Mouse (Mus musculus) forebrain, embryonic 15.5 days (tissue): ENCODE data around the gene Jtb. TPM values are rescaled to one million over a fixed set of nuclear protein-coding genes. Genes with fewer than 3 reads are reported as not detected.
A peak's percentile ranks its signal among the peaks of the same experiment; 100 is the strongest.
"Not testable (repeated sequence)": the region's sequence is repeated elsewhere in the genome, so short reads cannot be mapped to it uniquely, and the experiment has no call there.

Experiments used
- ATAC-seq: fragments of 200-750 bp; cut with Nextera tagmentation; replicated peaks from 2 replicates; pipeline ENCODE4 v1.8.0; 2017; ENCODE audit warnings: mild to moderate bottlenecking, moderate TSS enrichment, moderate library complexity
- H3K27ac ChIP-seq: fragments of 300-500 bp; sonication (generic); replicated peaks from 2 replicates; pipeline ENCODE4 v1.5.1; 2015; ENCODE audit warnings: mild to moderate bottlenecking, inconsistent platforms
- H3K27me3 ChIP-seq: fragments of 300-500 bp; sonication (generic); 2 replicates; pipeline ENCODE4 v1.6.1; 2015; ENCODE audit warnings: inconsistent platforms
- H3K36me3 ChIP-seq: fragments of 300-500 bp; sonication (generic); 2 replicates; pipeline ENCODE4 v1.6.1; 2015; ENCODE audit warnings: mild to moderate bottlenecking, inconsistent platforms
- H3K4me1 ChIP-seq: fragments of 300-500 bp; sonication (generic); 2 replicates; pipeline ENCODE4 v1.6.1; 2015; ENCODE audit warnings: inconsistent platforms
- H3K4me2 ChIP-seq: fragments of 300-500 bp; sonication (generic); replicated peaks from 2 replicates; pipeline ENCODE4 v1.6.1; 2015; ENCODE audit warnings: mild to moderate bottlenecking, inconsistent platforms
- H3K4me3 ChIP-seq: fragments of 300-500 bp; sonication (generic); 2 replicates; pipeline ENCODE4 v1.5.1; 2015; ENCODE audit warnings: mild to moderate bottlenecking, inconsistent platforms
- H3K9ac ChIP-seq: fragments of 300-500 bp; sonication (generic); replicated peaks from 2 replicates; pipeline ENCODE4 v1.6.1; 2015; ENCODE audit warnings: mild to moderate bottlenecking, inconsistent platforms
- H3K9me3 ChIP-seq: fragments of 300-500 bp; sonication (generic); 2 replicates; pipeline ENCODE4 v1.6.1; 2016; ENCODE audit warnings: inconsistent platforms
- WGBS: fragments of 180-500 bp; shearing (Covaris S2); methylation state at CpG from one replicate; pipeline ENCODE4 v1.1.7; 2015; ENCODE audit warnings: mixed read lengths; 5-methylcytosine and 5-hydroxymethylcytosine counted together
- polyA plus RNA-seq: library from polyadenylated mRNA; unstranded; fragments of >200 nt; fragmentation: Nextera tagmentation; extraction: Ambion mirVana; gene quantifications from 2 replicates; pipeline ENCODE4 v1.2.1, GENCODE M21; 2015

Jtb gene
- polyA plus RNA-seq, 1 experiment from 2014 or later = 110 TPM

DNA sequence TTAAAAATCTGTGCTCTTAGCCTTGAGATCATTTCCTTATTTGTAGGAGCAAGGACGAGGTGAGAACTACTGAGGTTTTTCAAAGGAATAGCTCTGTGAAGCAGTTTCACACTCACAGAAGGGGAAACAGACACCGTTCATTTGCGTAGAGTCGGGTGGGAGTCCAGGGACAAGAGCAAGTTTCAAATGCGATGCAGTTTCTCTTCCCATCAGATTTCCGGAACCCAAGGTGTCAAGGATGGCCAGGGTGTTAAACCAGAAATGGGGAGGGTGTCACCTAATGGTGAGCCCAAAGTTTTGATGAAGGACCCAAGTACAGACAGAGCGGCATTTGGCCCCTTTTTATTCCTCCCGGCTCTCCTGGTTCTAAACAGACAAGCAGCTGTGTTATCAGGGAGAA is 322 bp upstream of the Jtb start:
- Histone ChIP-seq H3K9me3 (no peaks in the 10 kb centered on the region), H3K4me1 (peaks cover 13% of the 10 kb centered on the region), H3K9ac (peak overlapping the region; percentile 70), H3K27me3 (no peaks in the 10 kb centered on the region), H3K36me3 (peaks cover 24% of the 10 kb centered on the region), H3K4me2 (peak overlapping the region; percentile 62), H3K4me3 (peak overlapping the region; percentile 72), H3K27ac (peak overlapping the region; percentile 88)
- ATAC-seq = peak; percentile 23; the same call in 1 of the 2 replicates
- 18% methylated on average over 8 of the region's 8 CpGs for WGBS

DNA sequence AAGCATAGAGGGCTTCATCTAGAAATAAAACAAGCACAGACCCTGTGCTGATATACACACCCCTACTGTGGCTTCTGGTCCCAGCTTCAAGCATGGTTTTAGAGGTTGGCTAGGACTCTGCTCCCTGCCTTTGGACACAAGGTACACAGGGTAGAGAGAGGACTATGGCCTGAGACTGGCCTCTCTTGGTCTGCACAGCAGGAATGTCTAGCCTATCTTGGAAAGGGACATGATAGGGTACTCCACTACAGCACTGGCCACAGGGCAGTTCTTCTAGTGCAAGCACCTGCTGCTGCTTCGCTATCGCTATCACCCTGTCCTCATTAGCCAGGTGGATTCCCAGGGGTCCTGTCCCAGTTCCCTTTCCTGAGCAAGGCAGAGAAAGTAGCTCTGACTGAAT is 9.9 kb downstream of the Jtb start:
- H3K4me2 ChIP-seq = no peak overlapping the region
- no peak for ATAC-seq
- 93% methylated on average over 2 of the region's 2 CpGs for WGBS
- H3K9me3 ChIP-seq = no peaks in the 10 kb centered on the region
- H3K4me3 ChIP-seq = no peak overlapping the region
- peaks cover 13% of the 10 kb centered on the region for H3K4me1 ChIP-seq
- H3K27ac ChIP-seq = no peak overlapping the region
- H3K27me3 ChIP-seq = no peaks in the 10 kb centered on the region
- peaks cover 3% of the 10 kb centered on the region; the same call in 1 of the 2 replicates for H3K36me3 ChIP-seq
- no peak overlapping the region for H3K9ac ChIP-seq

DNA sequence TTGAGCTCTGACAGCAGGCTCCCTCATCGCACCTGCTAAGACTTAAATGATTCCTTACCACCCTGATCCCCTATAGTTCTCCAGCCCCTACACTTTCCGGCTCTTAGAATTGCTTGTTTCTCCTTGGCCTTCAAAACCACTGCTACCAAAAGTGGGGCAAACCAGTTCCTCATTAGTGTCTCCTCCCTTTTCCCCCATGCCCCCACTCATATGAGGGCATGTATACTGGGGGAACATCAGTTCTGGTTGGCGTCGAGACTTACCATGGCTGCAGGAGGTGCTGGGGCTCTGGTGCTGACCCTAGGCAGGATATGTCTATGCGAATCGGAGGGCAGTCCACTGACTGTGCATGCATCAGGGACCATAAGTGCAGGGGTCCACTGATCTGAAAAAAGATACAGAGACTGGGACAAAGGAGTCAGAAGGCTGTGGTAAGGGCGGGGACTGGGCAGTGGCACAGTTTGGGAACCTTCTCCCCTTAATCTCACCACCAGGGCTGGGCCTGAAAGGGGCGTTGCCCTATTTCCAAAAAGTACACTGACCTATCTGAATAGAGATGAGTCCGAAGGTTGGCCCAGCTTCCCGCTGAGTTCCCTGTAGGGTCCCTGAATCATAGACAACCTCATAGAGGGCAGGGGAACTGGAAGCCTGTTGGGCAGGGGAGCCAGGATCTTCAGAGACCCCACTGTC is 10.4 kb downstream of the Jtb start:
- no peaks in the 10 kb centered on the region for H3K36me3 ChIP-seq
- H3K4me1 ChIP-seq = peaks cover 13% of the 10 kb centered on the region
- 87% methylated on average over 10 of the region's 10 CpGs for WGBS
- no peaks in the 10 kb centered on the region for H3K9me3 ChIP-seq
- no peak for ATAC-seq
- no peak overlapping the region for H3K27ac ChIP-seq
- H3K4me3 ChIP-seq = no peak overlapping the region
- no peak overlapping the region for H3K4me2 ChIP-seq
- H3K27me3 ChIP-seq = no peaks in the 10 kb centered on the region
- H3K9ac ChIP-seq = no peak overlapping the region

DNA sequence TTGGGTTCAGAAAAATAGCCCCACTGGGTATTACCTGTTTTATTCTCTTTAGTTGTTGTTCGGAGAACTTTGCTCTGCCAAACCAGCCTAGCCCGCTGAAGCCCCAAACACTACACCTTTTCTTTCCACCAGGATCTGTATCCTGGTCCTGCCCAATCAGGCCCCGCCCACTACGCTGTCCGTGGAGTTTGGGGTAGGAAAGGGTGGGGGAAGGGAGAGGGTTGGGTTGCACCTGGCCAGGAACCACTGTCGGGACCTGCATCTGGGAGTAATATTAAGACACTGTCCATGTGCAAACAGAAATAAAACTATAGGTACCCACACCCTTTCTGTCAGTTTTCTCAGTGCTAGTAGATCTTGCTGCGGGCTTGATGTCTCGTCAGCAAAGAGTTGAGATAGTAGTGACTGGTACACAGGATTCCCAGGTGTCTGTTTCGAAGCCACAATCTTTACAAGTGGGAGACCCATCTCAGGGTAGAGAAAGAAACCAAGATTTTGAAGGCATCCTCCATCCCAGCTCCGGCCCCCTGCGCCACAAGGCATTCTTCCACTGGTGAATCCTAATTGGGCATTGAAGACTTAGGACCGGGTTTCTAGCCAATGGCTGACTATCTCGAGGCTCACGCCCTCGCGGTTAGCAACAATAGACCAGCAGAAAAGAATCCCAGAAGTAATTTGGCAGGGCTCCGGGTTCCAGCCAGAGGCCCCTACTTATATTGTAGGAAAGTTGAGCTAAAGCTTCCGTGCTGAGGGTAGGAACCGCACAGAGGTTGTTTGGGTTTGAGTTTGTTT is 11.8 kb downstream of the Jtb start, which contains the start of gene Creb3l4:
Gene Creb3l4, minus strand, starts transcription at position 529 of the 792 bp plus-strand sequence.
- peak within 1 kb of the TSS; percentile 55 for H3K27ac ChIP-seq

DNA sequence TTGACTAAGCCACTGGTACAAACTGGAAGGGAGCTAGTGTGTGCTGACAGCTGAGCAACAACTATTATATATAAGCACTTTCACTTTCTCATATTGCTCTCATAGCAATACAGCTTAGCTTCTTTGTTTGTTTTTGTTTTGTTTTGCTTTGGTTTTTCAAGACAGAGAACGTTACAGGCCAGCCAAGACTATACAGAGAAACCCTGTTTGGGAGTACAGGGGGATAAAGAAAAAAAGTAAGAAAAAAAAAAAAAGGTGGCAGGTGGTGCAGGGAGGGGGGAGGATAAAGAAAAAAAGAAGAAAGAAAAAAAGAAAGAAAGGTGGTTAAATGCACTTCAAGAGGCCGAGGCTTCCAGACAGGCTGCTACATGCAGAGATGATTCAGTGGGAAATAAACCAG is 14.0 kb downstream of the Jtb start:
- ATAC-seq = no peak
- Histone ChIP-seq H3K27ac (no peak overlapping the region), H3K4me1 (peaks cover 30% of the 10 kb centered on the region), H3K9ac (no peak overlapping the region), H3K36me3 (no peaks in the 10 kb centered on the region), H3K27me3 (no peaks in the 10 kb centered on the region), H3K4me2 (no peak overlapping the region), H3K4me3 (no peak overlapping the region), H3K9me3 (no peaks in the 10 kb centered on the region)
- WGBS = 49% methylated on average over 2 of the region's 2 CpGs

More for the DNA sequence above, 11.8 kb downstream of the Jtb start, which contains the start of gene Creb3l4:
- Histone ChIP-seq H3K36me3 (no peaks in the 10 kb centered on the region), H3K4me3 (peak within 1 kb of the TSS; percentile 35), H3K27me3 (no peaks in the 10 kb centered on the region), H3K9me3 (no peaks in the 10 kb centered on the region), H3K9ac (peak within 1 kb of the TSS; percentile 35; the same call in 1 of the 2 replicates), H3K4me1 (peaks cover 18% of the 10 kb centered on the region), H3K4me2 (peak within 1 kb of the TSS; percentile 52)
- ATAC-seq = peak; percentile 59
- WGBS = 1% methylated on average over 19 of the region's 19 CpGs

DNA sequence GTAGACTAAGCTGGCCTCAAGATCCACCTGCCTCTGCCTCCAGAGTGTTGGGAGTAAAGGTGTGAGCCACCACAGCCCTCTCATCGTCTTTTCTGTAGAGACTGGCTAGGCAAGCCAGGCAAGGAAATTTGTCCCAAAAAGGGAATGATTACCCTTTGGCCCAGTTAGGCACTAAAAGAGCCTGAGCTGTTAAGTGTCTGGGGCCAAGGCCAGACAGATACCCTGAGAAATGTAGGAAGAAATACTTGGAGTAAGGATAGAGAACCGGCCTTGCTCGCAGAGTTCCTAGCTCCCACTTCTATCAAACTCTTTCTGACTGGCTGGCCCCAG is 16.2 kb downstream of the Jtb start:
- ATAC-seq = peak; percentile 26; the same call in 1 of the 2 replicates

DNA sequence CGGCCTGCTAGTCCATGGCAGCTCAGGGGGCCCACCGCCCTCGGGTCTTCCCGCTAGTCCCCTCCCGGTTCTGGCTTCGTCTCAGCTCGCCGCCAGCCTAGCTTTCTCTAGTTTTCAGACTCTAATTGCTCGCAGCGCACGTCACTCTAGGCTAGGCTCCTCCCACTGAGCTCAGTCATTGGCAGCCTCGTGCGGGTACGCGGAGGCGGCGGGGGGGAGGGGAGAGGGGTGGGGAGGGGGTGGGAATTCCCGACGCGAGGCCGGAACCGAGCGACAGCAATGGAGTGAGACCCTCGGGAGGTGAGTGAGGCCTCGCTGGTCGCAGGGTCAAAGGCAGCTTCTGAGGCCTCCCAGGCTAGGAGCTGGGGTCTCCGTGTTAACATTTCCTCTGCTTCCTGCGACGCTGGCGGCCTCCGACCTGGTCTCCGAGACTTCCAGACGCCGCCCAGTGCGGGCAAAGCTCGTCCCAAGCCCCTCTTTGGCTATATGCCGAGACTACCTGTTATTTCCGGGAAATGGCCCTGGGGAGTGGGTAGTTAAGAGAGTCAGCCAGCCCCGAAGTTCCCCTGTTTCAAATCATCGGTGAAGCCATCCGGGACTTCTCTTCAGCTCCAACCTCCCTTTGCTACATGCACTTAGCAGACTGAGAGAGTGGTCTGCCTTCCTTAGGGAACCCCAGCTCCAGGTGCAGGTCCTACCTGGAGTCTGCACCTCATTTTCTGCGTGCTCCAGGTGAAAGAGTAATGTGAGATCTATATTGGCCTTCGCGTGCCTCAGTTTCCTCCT is 16.8 kb downstream of the Jtb start, which contains the start of gene Slc39a1:
Gene Slc39a1, plus strand, starts transcription at position 213 of the 786 bp plus-strand sequence.
- peak within 1 kb of the TSS; percentile 84 for H3K9ac ChIP-seq
- H3K27ac ChIP-seq = peak within 1 kb of the TSS; percentile 84
- peaks cover 5% of the 10 kb centered on the region; the same call in 1 of the 2 replicates for H3K36me3 ChIP-seq
- H3K27me3 ChIP-seq = no peaks in the 10 kb centered on the region
- H3K4me2 ChIP-seq = peak within 1 kb of the TSS; percentile 84
- peaks cover 23% of the 10 kb centered on the region for H3K4me1 ChIP-seq
- under 1% methylated on average over 44 of the region's 44 CpGs for whole genome bisulfite sequencing
- peak; percentile 95 for ATAC-seq
- H3K9me3 ChIP-seq = no peaks in the 10 kb centered on the region
- H3K4me3 ChIP-seq = peak within 1 kb of the TSS; percentile 88

More for the DNA sequence above, 16.2 kb downstream of the Jtb start:
- Histone ChIP-seq H3K36me3 (peaks cover 5% of the 10 kb centered on the region; the same call in 1 of the 2 replicates), H3K9me3 (no peaks in the 10 kb centered on the region), H3K27ac (peak overlapping the region; percentile 84), H3K4me2 (peak overlapping the region; percentile 84), H3K27me3 (no peaks in the 10 kb centered on the region), H3K4me3 (peak overlapping the region; percentile 88), H3K4me1 (peaks cover 29% of the 10 kb centered on the region), H3K9ac (peak overlapping the region; percentile 42)
- WGBS = 0% methylated on average over 3 of the region's 3 CpGs

DNA sequence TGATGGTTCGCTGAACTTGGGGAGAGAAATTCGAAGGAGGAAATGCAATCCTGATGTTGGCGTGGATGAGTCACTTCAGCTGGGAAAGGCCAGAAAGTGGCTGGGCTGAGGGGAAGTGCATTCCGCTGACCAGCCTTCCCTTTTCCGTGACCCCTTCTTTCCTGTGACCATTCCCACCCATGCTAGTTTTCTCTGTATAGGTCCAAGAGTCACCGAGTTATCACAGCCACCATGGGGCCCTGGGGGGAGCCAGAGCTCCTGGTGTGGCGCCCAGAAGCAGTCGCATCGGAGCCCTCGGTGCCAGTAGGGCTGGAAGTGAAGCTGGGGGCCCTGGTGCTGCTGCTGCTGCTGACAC is 17.3 kb downstream of the Jtb start:
- peaks cover 5% of the 10 kb centered on the region; the same call in 1 of the 2 replicates for H3K36me3 ChIP-seq

DNA sequence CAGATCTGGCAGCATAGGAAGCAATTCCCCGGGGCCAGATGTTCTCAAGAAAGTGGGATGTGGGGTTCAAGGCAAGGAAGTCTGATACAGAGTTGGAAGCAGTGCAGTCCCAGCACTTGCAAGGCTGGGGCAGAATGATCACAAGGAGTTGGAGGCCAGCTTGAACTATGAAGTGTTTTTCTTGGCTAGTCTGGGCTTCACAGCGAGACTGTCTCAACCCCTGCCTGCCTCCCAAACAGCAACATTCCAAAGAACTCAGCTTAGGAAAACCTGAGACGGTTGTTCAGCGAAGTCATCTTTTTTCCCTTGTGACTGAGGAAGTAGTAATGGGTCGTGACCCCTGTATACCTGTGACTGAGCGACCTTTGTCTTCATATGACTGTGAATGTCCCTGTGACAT is 19.4 kb downstream of the Jtb start:
- Histone ChIP-seq H3K4me1 (peaks cover 28% of the 10 kb centered on the region), H3K4me2 (no peak overlapping the region), H3K27me3 (no peaks in the 10 kb centered on the region), H3K36me3 (peaks cover 5% of the 10 kb centered on the region; the same call in 1 of the 2 replicates), H3K27ac (no peak overlapping the region), H3K9me3 (no peaks in the 10 kb centered on the region), H3K9ac (no peak overlapping the region), H3K4me3 (no peak overlapping the region)
- WGBS = 88% methylated on average over 6 of the region's 6 CpGs
- no peak for ATAC-seq

More for the DNA sequence above, 17.3 kb downstream of the Jtb start:
- peak overlapping the region; percentile 84 for H3K4me2 ChIP-seq
- peaks cover 18% of the 10 kb centered on the region for H3K4me1 ChIP-seq
- H3K27ac ChIP-seq = peak overlapping the region; percentile 84
- peak overlapping the region; percentile 88 for H3K4me3 ChIP-seq
- peak overlapping the region; percentile 84 for H3K9ac ChIP-seq
- H3K27me3 ChIP-seq = no peaks in the 10 kb centered on the region
- H3K9me3 ChIP-seq = no peaks in the 10 kb centered on the region
- no peak for ATAC-seq
- WGBS = 6% methylated on average over 10 of the region's 10 CpGs

DNA sequence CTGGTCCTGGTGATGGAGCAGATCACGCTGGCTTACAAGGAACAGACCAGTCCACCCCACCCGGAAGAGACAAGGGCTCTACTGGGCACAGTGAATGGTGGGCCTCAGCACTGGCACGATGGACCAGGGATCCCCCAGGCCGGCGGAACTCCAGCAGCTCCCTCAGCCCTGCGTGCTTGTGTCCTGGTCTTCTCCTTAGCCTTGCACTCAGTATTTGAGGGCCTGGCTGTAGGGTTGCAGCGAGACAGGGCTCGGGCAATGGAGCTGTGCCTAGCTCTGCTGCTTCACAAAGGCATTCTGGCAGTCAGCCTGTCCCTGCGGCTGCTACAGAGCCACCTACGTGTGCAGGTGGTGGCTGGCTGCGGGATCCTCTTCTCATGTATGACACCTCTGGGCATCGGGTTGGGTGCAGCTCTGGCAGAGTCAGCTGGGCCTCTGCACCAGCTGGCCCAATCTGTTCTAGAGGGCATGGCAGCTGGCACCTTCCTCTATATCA is 20.4 kb downstream of the Jtb start:
- peaks cover 35% of the 10 kb centered on the region for H3K4me1 ChIP-seq
- H3K27me3 ChIP-seq = not testable (repeated sequence)
- WGBS = 92% methylated on average over 10 of the region's 12 CpGs

DNA sequence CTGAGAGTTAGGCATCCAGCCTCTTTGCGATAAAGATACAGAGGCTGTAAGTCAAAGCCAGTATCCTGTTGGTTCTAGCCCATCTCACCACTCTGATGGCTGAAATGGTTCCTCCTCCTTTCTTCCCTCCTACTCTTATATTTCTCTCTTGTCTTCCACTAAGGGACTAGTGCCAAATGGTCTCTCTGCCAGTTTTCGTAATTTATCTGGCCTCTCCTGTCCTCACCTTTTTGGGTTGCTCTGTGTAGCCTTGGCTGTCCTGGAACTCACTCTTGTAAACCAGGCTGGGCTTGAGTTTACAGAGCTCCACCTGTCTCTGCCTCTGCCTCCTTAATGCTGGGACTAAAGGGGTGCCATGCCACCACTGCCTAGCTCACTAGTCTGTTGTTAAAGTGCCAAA is 21.3 kb downstream of the Jtb start:
- H3K4me1 ChIP-seq = peaks cover 33% of the 10 kb centered on the region
- H3K9ac ChIP-seq, ATAC-seq, H3K36me3 ChIP-seq, H3K4me3 ChIP-seq, H3K27ac ChIP-seq, H3K27me3 ChIP-seq, H3K4me2 ChIP-seq, H3K9me3 ChIP-seq: not testable (repeated sequence)
- WGBS = 88% methylated on average over 2 of the region's 2 CpGs

More for the DNA sequence above, 20.4 kb downstream of the Jtb start:
- not testable (repeated sequence) for H3K4me2 ChIP-seq, H3K9me3 ChIP-seq, H3K27ac ChIP-seq, H3K36me3 ChIP-seq, H3K4me3 ChIP-seq, H3K9ac ChIP-seq, ATAC-seq
